Mouse (Mus musculus) hindbrain, embryonic 15.5 days (tissue): ENCODE measurements around the gene Klk1b8. TPM values are rescaled to one million over a fixed set of nuclear protein-coding genes. Genes with fewer than 3 reads are reported as not detected.
A peak's percentile ranks its signal among the peaks of the same experiment; 100 is the strongest.

Experiments
- ATAC-seq: fragments of 200-750 bp; cut with Nextera tagmentation; 2 replicates; pipeline ENCODE4 v1.8.0; 2017; ENCODE audit warnings: low read depth, moderate number of reproducible peaks, moderate TSS enrichment; ENCODE audit not compliant: low FRiP score
- H3K27ac ChIP-seq: fragments of 300-500 bp; sonication (generic); replicated peaks from 2 replicates; pipeline ENCODE4 v1.5.1; 2015; ENCODE audit warnings: mild to moderate bottlenecking, inconsistent platforms
- H3K27me3 ChIP-seq: fragments of 300-500 bp; sonication (generic); 2 replicates; pipeline ENCODE4 v1.6.1; 2015; ENCODE audit warnings: control low read depth, inconsistent platforms
- H3K36me3 ChIP-seq: fragments of 300-500 bp; sonication (generic); 2 replicates; pipeline ENCODE4 v1.6.1; 2015; ENCODE audit warnings: control low read depth, inconsistent platforms
- H3K4me1 ChIP-seq: fragments of 300-500 bp; sonication (generic); replicated peaks from 2 replicates; pipeline ENCODE4 v1.6.1; 2015; ENCODE audit warnings: control low read depth, inconsistent platforms
- H3K4me2 ChIP-seq: fragments of 300-500 bp; sonication (generic); 2 replicates; pipeline ENCODE4 v1.6.1; 2015; ENCODE audit warnings: moderate library complexity, mild to moderate bottlenecking, inconsistent platforms
- H3K4me3 ChIP-seq: fragments of 300-500 bp; sonication (generic); 2 replicates; pipeline ENCODE4 v1.5.1; 2015; ENCODE audit warnings: mild to moderate bottlenecking, inconsistent platforms
- H3K9ac ChIP-seq: fragments of 300-500 bp; sonication (generic); 2 replicates; pipeline ENCODE4 v1.6.1; 2015; ENCODE audit warnings: inconsistent platforms
- H3K9me3 ChIP-seq: fragments of 300-500 bp; sonication (generic); 2 replicates; pipeline ENCODE4 v1.6.1; 2016; ENCODE audit warnings: control low read depth, inconsistent platforms
- WGBS: fragments of 180-500 bp; shearing (Covaris S2); methylation state at CpG from one replicate; pipeline ENCODE4 v1.1.7; 2015; 5-methylcytosine and 5-hydroxymethylcytosine counted together
- polyA plus RNA-seq: library from polyadenylated mRNA; unstranded; fragments of >200 nt; fragmentation: Nextera tagmentation; extraction: Ambion mirVana; gene quantifications from 2 replicates; pipeline ENCODE4 v1.2.1, GENCODE M21; 2015

The Klk1b8 gene
- polyA plus RNA-seq: not detected in 2 replicates

DNA sequence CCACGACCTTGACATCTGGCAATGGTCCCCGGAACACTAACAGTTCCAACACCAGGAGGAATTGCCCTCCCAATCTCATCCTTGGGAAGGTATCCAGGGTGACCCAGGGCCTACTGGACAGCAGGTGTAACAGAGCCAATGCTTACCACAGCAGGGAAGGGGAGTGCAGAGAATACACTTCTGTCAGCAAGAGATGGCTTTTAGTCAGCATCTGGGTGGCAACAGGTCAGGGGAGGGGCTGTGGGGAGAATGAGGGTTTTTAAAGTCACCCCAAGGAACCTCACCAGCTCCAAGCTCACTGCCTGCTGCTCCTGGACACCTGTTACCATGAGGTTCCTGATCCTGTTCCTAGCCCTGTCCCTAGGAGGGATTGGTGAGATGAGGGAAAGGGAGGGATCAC lies at the start of gene Klk1b8:
Gene Klk1b8 (plus strand): TSS at position 301 of the 400 bp plus-strand sequence.
- Histone ChIP-seq H3K9me3 (no peaks in the 10 kb centered on the region), H3K9ac (no peak within 1 kb of the TSS), H3K36me3 (no peaks in the 10 kb centered on the region), H3K4me3 (no peak within 1 kb of the TSS), H3K4me1 (no peaks in the 10 kb centered on the region), H3K4me2 (no peak within 1 kb of the TSS), H3K27me3 (no peaks in the 10 kb centered on the region), H3K27ac (no peak within 1 kb of the TSS)
- 84% methylated on average over 2 of the region's 2 CpGs for WGBS
- ATAC-seq: no peak

DNA sequence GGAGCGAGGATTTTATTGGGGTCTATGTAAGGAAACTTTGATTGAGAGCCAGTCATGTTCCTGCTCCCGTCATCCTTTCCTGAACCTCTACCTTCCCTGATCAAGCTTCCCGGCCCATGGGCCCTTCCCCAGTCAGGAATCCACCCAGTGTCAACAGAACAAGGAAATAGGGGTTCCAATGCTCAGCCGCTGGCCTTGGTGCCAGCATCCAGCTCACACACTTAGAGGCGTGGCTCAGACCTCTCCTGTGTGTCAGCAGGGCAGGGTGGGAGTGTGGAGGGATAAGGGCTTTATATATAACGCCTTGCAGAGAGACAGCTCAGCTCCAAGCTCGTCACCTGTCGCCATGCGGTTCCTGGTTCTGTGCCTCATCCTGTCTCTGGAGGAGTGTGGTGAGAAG lies 35.6 kb upstream of the Klk1b8 start:
- no peak for ATAC-seq
- no peak overlapping the region for H3K9ac ChIP-seq
- no peaks in the 10 kb centered on the region for H3K4me1 ChIP-seq
- no peak overlapping the region for H3K4me2 ChIP-seq
- H3K27me3 ChIP-seq: no peaks in the 10 kb centered on the region
- H3K36me3 ChIP-seq: no peaks in the 10 kb centered on the region
- H3K9me3 ChIP-seq: no peaks in the 10 kb centered on the region
- no peak overlapping the region for H3K4me3 ChIP-seq
- no peak overlapping the region for H3K27ac ChIP-seq
- 79% methylated on average over 9 of the region's 9 CpGs for WGBS

DNA sequence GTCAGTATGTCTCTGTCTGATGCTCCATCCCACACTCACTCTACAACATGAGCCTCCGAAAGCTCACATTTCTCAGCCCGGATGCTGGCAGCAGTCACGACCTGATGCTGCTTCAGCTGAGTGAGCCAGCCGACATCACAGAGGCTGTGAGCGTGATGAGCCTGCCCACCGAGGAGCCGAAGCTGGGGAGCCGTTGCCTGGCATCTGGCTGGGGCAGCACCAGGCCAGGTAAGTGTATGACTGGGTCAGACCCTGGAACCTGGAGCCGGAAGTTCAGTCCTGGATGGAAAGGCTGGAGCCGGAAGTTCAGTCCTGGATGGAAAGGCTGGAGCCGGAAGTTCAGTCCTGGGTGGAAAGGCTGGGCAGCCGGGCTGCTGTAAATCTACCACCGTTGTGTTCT lies 32.0 kb upstream of the Klk1b8 start:
- Histone ChIP-seq H3K4me3 (no peak overlapping the region), H3K4me1 (no peaks in the 10 kb centered on the region), H3K9ac (no peak overlapping the region), H3K36me3 (no peaks in the 10 kb centered on the region), H3K4me2 (no peak overlapping the region), H3K27me3 (no peaks in the 10 kb centered on the region), H3K27ac (no peak overlapping the region), H3K9me3 (no peaks in the 10 kb centered on the region)
- no peak for ATAC-seq
- WGBS: 87% methylated on average over 13 of the region's 13 CpGs

DNA sequence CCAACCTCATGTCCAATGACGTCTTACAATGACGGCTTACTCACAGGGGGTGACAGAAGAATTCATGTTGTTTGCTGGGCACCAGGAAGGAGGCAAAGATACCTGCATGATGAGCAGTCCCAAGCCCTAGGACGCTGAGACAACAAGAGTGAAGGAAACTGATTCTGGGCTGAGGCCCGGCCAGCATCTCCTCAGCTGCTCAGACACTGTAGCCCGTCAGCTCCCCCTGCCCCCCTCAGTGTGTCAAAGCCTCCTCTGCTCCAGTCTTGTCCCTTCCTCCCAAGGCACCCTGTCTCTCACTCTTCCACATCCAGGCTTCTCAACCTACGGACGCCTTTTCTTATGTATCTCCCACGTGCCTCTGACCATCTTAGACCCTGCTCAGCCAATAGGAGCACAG lies 31.6 kb upstream of the Klk1b8 start:
- no peak for ATAC-seq
- no peak overlapping the region for H3K27ac ChIP-seq
- H3K27me3 ChIP-seq: no peaks in the 10 kb centered on the region
- H3K9ac ChIP-seq: no peak overlapping the region
- WGBS: 74% methylated on average over 8 of the region's 8 CpGs
- H3K4me2 ChIP-seq: no peak overlapping the region
- no peak overlapping the region for H3K4me3 ChIP-seq
- no peaks in the 10 kb centered on the region for H3K9me3 ChIP-seq
- no peaks in the 10 kb centered on the region for H3K4me1 ChIP-seq
- no peaks in the 10 kb centered on the region for H3K36me3 ChIP-seq

DNA sequence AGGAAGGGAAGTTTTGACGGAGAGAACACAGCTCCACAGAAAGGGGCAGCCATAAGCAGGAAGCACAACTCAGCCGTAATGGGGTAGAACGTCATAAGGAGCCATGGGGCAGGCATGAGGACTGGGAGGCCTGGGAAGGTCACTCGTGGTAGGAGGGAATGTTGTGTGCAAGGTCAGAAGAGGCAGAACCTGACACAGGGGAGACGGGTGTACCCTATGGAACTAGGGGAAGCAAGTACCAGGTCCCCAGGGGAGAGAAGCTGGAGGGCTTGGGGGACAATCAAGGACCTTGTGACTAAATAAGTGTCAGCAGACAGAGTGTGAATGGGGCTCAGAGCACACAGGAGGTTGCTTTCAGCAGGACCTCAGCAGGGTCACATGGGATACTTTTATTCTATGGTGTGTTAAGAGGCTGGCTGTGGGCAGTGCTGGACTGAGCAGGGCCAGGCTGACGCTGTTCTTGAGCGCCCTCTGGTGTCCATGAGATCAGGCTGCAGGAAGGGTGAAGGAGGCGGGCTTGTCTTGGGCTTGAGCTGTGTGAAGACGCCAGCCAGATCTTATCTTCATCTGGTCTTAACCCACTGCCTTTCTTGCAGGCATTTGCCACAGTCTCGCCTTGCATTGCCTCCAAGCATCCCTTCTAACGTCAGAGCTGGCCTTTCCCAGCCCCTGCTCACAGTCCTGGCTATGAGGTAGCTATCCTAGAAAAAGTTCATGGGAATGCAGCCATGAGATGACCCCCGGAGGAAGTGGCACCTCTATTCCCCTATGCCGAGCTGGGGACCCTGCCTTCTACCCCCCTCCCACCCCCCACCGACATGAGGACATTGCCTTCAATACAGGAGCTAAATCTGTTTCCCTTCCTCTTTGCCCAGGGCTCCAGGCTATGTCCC lies 30.7 kb upstream of the Klk1b8 start:
- peak; percentile 92 for ATAC-seq
- H3K9ac ChIP-seq: no peak overlapping the region
- no peaks in the 10 kb centered on the region for H3K36me3 ChIP-seq
- no peak overlapping the region for H3K4me2 ChIP-seq
- H3K27ac ChIP-seq: no peak overlapping the region
- 34% methylated on average over 14 of the region's 14 CpGs for WGBS
- H3K4me1 ChIP-seq: no peaks in the 10 kb centered on the region
- H3K27me3 ChIP-seq: no peaks in the 10 kb centered on the region
- H3K4me3 ChIP-seq: no peak overlapping the region
- no peaks in the 10 kb centered on the region for H3K9me3 ChIP-seq

DNA sequence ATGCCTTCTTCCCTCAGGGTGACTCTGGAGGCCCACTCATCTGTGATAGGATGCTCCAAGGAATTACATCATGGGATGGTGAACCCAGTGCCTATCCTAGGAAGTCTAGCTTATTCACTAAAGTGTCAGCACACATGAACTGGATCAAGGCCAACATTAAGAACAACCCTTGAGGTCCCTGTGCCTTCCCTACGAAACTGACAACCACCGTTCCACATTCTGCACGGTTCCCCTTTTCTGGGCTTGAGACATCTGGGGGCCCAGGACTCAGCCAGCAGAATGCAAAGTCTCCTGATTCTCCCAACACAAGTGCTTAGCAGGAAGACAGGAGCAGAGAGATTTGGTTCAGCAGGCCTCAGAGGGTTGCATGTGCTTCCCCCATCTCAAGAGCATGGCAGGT lies 29.9 kb upstream of the Klk1b8 start:
- WGBS: 91% methylated on average over 3 of the region's 3 CpGs
- no peaks in the 10 kb centered on the region for H3K4me1 ChIP-seq
- H3K36me3 ChIP-seq: no peaks in the 10 kb centered on the region
- H3K27ac ChIP-seq: no peak overlapping the region
- H3K9ac ChIP-seq: no peak overlapping the region
- H3K27me3 ChIP-seq: no peaks in the 10 kb centered on the region
- no peak for ATAC-seq
- H3K4me2 ChIP-seq: no peak overlapping the region
- no peak overlapping the region for H3K4me3 ChIP-seq
- H3K9me3 ChIP-seq: no peaks in the 10 kb centered on the region

DNA sequence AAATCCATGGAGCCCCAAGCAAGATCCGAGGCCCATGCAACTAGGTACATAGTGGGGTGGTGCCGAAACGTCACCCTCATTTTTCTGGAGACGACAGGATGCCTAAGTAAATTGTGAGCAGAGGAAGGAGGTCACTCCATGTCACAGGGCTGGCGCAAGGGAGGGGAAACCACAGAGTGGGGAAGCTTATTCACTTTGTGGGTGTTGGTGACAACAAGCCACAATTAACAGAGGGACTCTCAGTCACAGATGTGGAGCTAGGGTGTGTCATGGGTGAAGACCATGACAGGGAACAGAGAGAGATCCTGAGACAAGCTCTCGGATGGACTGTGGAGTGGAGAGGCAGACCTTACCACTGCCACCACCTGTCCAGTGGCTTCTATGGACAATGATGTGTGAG lies 29.4 kb upstream of the Klk1b8 start:
- H3K4me1 ChIP-seq: no peaks in the 10 kb centered on the region
- no peak overlapping the region for H3K4me2 ChIP-seq
- no peak overlapping the region for H3K4me3 ChIP-seq
- no peaks in the 10 kb centered on the region for H3K27me3 ChIP-seq
- no peak for ATAC-seq
- H3K36me3 ChIP-seq: no peaks in the 10 kb centered on the region
- H3K9me3 ChIP-seq: no peaks in the 10 kb centered on the region
- no peak overlapping the region for H3K27ac ChIP-seq
- H3K9ac ChIP-seq: no peak overlapping the region
- WGBS: 86% methylated on average over 6 of the region's 6 CpGs

DNA sequence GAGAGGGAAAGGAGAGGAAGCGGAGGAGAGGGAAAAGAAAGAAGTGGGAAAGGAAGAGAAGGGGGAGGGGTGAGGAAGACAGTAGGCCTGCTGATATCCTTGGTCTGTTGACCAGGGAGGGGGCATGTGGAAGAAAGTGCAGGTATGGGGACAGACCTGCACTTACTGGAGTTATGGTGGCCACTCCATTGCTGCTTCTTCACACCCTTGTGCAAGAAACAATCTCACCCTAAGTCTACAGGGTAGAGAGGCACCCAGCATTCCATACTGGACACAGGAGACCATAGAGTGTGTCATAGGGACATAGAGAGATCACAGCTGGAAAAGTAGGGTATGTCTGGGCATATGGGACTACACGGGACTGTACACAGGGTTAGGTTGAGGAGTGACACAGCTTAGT lies 28.5 kb upstream of the Klk1b8 start:
- H3K4me1 ChIP-seq: no peaks in the 10 kb centered on the region

DNA sequence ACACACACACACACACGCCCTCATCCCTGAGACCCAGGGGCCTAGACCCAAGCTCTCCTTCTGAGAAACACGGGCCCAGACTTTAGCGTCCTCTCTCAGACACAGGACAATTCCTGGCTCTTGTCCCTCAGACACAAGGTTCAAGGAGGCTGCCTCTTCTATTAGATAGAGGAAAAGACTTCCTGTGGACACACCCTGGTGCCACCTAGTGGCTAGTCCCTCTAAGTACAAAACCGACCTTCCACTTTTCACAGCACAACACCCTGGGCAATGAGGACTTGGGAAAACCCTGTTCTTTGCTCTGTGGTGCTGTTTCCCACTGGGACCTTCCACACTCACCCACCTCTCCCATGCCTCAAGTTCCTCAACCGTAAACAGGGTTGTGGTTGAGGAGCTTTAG lies 24.5 kb upstream of the Klk1b8 start:
- Histone ChIP-seq H3K27me3 (no peaks in the 10 kb centered on the region), H3K4me1 (no peaks in the 10 kb centered on the region), H3K36me3 (no peaks in the 10 kb centered on the region), H3K27ac (no peak overlapping the region), H3K9ac (no peak overlapping the region), H3K4me2 (no peak overlapping the region), H3K4me3 (no peak overlapping the region), H3K9me3 (no peaks in the 10 kb centered on the region)
- 77% methylated on average over 5 of the region's 5 CpGs for WGBS
- no peak for ATAC-seq

More for the DNA sequence above, 28.5 kb upstream of the Klk1b8 start:
- Histone ChIP-seq H3K9me3 (no peaks in the 10 kb centered on the region), H3K4me3 (no peak overlapping the region), H3K27ac (no peak overlapping the region), H3K36me3 (no peaks in the 10 kb centered on the region), H3K4me2 (no peak overlapping the region), H3K27me3 (no peaks in the 10 kb centered on the region), H3K9ac (no peak overlapping the region)
- WGBS: 94% methylated on average over 2 of the region's 2 CpGs
- no peak for ATAC-seq

DNA sequence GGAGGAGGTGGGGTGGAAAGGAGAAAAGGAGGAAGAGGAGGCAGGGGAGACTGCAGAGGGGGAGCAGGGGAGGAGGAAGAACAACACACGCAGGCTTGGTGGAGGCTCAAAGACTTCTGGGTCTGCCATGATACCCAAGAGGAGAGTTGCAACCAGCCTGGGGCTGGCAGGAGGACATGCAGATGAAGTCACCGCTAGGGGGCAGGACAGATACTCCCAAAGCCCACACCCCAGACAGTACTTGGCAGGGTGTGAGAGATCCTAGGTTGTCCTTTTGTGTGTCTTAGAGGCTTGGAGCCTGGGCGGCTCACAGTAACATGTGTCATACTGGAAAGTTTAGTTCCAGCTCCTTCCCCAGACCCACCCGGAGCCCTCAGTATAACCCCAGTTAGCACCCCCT lies 21.9 kb upstream of the Klk1b8 start:
- H3K4me1 ChIP-seq: no peaks in the 10 kb centered on the region
- no peaks in the 10 kb centered on the region for H3K36me3 ChIP-seq
- no peaks in the 10 kb centered on the region for H3K9me3 ChIP-seq
- no peak overlapping the region for H3K9ac ChIP-seq
- no peak overlapping the region for H3K27ac ChIP-seq
- 35% methylated on average over 4 of the region's 4 CpGs for WGBS
- no peak overlapping the region for H3K4me2 ChIP-seq
- no peaks in the 10 kb centered on the region for H3K27me3 ChIP-seq
- H3K4me3 ChIP-seq: no peak overlapping the region
- peak; percentile 27; the same call in 1 of the 2 replicates for ATAC-seq

DNA sequence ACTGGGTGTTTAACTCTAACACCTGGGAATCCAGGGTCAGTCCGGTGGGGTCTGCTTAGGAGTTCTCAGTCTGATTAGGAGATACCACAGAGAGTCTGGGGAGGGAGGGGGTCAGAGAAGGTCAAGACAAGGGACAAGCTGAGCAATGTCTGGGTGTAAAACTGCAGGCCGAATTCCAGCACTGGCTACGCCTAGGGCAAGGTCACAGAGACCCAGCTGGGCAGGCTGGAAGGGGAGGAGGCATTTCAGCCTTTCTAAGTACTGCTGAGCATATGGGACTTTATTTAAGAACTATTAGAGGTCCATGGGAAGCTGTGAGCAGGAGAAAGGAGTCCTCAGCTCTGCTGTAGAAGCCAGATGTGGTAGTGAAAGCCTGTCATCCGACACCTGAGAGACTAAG lies 18.1 kb upstream of the Klk1b8 start:
- H3K4me3 ChIP-seq: no peak overlapping the region
- no peaks in the 10 kb centered on the region for H3K9me3 ChIP-seq
- H3K36me3 ChIP-seq: no peaks in the 10 kb centered on the region
- H3K27ac ChIP-seq: no peak overlapping the region
- no peaks in the 10 kb centered on the region for H3K27me3 ChIP-seq
- no peak overlapping the region for H3K4me2 ChIP-seq
- H3K9ac ChIP-seq: no peak overlapping the region
- no peak for ATAC-seq
- WGBS: 70% methylated on average over 4 of the region's 4 CpGs
- no peaks in the 10 kb centered on the region for H3K4me1 ChIP-seq

DNA sequence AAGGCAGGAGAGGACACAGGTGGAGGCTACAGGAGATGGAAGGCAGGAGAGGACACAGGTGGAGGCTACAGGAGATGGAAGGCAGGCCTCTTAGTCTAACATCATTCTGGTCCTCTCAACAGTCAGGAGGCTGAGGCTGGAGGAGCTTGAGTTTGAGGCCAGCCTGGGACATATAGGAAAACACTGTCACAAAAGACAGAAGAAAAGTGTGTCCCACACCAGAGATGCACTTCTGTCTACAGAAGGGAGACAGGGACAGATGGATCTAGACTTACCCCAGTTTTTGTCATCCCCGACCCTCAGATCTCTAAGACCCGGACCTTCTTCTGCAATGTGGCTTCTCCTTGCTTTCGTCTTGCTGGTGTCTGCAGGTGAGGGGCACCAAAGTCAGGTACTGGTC lies 17.0 kb upstream of the Klk1b8 start, which contains the start of gene Klk15:
Gene Klk15 (plus strand): TSS at position 301 of the 400 bp plus-strand sequence.
- H3K9me3 ChIP-seq: no peaks in the 10 kb centered on the region
- 94% methylated on average over 3 of the region's 3 CpGs for WGBS
- H3K27me3 ChIP-seq: no peaks in the 10 kb centered on the region
- no peak within 1 kb of the TSS for H3K9ac ChIP-seq
- H3K4me1 ChIP-seq: no peaks in the 10 kb centered on the region
- no peak within 1 kb of the TSS for H3K4me2 ChIP-seq
- no peak within 1 kb of the TSS for H3K27ac ChIP-seq
- no peaks in the 10 kb centered on the region for H3K36me3 ChIP-seq
- no peak within 1 kb of the TSS for H3K4me3 ChIP-seq
- no peak for ATAC-seq

DNA sequence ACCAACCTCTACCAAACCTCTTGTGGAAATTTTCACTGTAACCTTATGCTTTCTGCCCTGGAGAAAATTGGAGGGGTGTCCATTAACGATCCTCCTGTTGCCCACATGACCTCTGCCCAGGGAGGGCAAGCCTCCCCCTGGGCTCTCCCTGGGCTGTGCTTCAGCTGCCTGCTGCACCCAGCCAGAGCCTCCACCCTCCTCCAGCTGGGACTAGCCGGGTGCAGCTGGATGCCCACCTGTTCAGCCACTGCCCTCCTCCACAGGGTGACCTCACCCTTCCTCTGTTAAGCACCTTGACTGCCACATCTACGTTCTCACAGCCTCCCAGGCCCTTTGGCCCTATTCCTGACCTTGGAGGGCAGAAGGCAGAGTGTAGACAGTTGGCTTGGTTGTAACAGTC lies 15.7 kb upstream of the Klk1b8 start:
- WGBS: 76% methylated on average over 3 of the region's 3 CpGs
- H3K36me3 ChIP-seq: no peaks in the 10 kb centered on the region
- no peak overlapping the region for H3K4me2 ChIP-seq
- no peaks in the 10 kb centered on the region for H3K27me3 ChIP-seq
- H3K9me3 ChIP-seq: no peaks in the 10 kb centered on the region
- H3K27ac ChIP-seq: no peak overlapping the region
- no peak overlapping the region for H3K4me3 ChIP-seq
- no peak for ATAC-seq
- H3K9ac ChIP-seq: no peak overlapping the region
- H3K4me1 ChIP-seq: no peaks in the 10 kb centered on the region
